Mouse (Mus musculus) mouse trophoblast stem cell (cell line): ENCODE results near the gene Mgat3.

Experiments
- in situ Hi-C, 2 experiments: fragments of 300-500 bp; cut with MseI, MboI; formaldehyde crosslinking; loops; 2 replicates in 1 of 2; 3 replicates in 1 of 2; pipeline ENCODE4 v1.15.1; 2025

The Mgat3 gene

DNA sequence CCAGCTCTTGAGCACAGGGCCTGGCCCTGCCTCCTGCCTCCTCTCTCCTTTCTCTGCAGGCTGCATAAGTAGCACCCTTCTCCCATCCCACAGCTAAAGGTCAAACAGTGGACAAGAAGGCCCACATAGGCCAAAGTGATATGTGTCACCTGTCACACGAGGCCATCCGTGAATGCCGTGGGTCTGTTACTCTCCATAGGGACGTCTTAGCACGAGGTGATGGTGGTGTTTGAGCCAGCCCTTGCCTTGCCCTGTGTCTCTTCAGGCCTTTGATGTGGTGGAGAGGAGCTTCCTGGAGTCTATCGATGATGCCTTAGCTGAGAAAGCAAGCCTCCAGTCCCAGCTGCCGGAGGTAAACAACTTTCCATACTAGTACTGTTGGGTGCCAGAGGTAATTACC, 24.0 kb upstream of the Mgat3 start:
- in situ Hi-C loops, result no loop called here

DNA sequence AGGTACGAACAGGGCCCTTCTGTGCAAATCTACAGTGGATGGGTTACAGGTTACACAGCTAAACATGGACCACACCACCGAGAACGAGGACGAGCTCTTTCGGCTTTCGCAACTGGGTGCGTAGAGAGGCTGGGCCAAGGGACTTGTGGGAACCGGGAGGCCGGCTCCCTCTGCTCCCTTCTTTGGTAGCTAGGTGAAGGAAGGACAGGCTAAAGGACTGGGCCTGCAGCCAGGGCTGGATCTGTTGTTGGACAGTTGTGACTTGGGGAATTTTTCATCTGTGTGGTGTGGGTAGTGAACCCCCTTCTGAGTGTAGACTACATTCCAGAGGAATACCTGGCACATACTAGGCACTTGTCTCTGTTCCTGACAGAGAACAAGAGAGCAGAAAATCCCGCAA, 20.9 kb upstream of the Mgat3 start:
- in situ Hi-C loops, result no loop called here

DNA sequence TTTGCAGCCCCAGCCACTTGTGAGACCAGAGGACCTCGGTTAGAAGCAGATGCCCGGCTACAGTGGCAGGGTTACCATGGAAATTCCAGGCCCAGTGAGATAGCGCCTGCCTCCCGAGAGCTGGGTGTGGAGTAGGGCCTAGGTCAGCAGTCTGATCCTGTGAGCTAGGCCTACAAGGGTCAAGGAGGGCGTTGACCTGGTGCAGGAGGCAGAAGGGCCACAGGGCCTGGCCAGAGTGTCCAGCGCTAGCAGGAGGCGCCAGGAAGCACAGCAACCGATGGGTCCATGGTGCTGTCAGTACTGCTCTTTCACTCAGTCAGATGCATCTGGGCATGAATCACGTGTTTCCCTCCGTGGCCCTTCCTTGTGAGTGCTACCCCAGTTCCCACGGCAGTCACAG, 19.8 kb upstream of the Mgat3 start:
- in situ Hi-C loops, result no loop called here

DNA sequence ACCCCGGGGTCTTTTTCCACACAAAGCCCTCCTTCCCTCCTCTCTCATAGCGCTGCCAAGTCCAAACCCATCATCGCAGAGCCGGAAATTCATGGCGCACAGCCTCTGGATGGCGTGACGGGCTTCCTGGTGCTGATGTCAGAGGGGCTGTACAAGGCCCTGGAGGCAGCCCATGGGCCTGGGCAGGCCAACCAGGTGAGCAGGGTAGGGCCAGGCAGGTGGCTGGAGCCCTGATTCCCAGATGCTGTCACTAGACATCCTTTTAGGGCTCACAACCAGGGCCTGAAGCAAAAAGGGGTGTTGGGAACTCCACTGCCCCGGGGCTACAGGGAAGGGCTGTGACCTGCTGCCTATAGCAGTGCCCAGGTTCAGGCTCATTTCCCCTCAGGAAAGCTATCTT, 17.8 kb upstream of the Mgat3 start:
- in situ Hi-C loops, result no loop called here

DNA sequence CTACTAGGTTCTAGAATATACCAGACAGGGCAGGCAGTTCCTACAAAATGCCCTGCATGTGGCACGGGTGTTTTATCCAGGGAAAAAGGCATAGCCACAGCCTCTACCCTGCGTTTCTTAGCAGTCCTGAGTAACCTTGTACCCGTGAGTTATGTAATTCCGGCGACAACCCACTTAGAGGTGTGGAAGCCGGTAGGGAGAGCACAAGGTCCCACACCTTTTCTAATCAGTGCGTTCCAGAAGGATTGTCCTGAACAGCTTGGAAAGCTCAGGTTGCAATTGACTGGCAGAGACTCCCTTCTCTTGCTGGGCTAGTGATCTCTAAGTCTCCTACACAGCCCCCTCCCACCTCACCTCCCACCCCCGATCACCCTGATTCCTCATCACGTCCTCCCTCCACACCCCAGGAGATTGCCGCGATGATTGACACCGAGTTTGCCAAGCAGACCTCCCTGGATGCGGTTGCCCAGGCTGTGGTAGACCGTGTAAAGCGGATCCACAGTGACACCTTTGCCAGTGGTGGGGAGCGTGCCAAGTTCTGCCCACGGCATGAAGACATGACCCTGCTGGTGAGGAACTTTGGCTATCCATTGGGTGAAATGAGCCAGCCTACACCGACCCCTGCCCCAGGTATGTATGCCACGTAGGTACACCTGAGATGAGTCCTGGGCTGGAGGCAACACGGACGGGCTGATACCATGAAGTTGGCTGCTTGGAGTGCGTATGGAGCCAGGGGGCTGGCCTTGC, 16.2 kb upstream of the Mgat3 start:
- in situ Hi-C loops, result no loop called here

DNA sequence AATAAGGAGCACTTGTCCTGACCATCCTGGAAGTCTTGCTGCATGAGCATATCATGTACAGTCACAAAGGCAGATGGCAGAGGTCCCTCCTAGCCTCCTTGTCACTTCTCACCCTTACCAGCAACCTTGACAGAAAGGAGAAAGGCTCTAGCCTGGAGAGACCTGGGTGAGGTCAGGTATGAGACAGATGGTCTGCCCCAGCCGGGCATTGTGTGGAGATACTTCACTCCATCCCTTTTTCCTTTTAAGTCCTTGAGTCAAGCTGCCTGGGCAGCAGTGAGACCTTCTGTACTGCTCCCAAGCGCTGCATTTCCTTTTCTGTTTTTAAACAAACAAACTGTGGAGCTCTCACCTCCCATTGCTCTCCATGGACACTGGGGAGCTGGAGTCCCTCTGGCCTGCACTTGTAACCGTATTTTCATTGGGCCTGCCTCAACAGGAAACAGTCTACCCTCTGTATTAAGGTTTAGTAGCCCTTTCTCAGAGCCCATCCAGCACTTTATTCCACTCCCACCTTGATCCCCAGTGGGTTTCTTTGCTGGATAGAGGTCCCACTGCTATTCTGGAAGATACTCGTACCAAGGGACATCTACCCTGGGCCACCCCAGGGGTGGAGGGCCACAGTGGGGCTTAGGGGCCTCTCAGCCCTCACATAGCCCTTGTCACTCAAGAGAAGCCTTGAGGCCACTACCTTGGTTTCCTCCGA, 15.4 kb upstream of the Mgat3 start:
- in situ Hi-C loops, result no loop called here

DNA sequence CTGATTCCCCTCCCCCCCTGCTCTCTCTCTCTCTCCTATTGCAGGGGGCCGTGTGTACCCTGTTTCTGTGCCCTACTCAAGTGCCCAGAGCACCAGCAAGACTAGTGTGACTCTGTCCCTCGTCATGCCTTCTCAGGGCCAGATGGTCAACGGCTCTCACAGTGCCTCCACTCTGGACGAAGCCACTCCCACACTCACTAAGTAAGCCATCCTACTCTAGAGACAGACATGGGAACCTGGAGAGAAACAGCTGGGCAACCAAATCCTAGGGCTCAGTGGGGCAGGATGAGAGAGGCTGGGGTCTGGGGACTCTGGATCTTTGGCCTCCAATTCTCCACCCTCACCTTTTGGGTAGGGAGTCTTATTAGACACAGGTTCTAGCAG, 14.8 kb upstream of the Mgat3 start:
- in situ Hi-C loops, result no loop called here

DNA sequence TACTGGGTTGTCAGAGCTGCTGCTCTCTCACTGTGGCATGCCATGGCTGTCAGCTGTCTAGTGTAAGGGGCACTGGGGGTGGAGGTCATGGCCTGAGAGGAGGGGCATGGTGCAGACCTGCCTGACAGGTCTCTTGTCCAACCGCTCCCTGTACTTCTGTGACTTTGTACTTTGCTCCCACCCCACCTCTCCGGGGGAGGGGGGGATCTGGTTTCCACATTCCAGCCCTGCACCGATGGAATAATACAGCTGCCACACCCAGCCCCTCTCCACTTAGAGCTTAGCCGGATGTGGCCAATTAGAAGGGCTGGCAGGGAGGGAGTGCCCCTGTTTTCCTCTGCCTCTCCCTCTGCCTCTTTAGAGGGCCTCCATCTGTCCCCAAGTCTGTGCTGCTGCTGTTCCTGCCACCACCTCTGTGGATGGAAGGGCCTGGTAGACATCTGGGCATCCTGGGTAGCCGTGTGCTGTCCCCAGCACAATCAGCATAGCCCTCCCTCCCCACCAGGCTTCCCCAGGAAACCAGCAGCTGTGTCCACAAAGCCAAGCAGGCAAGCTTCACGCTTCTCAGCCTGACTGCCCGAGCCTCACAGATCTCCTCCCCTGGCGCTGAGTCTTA, 14.1 kb upstream of the Mgat3 start:
- in situ Hi-C loops, result no loop called here

DNA sequence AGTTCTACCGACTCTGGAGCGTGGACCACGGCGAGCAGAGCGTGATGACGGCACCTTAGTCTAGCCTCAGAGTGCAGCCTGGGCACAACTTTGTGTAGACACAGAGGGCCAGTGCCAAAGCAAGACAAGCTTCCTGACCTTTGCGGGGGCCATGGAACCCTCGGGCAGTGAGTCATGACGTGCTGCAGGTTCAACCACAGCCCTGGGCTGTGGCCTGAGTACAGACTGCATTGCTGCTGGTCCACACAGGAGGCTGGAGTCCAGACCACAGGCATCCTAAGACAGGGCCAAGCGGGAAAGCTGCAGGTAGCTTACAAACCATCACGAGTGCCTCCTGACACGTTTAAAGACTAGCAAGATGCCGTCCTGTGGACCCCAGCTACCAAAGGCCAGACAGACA, 13.3 kb upstream of the Mgat3 start:
- in situ Hi-C loops, result no loop called here

DNA sequence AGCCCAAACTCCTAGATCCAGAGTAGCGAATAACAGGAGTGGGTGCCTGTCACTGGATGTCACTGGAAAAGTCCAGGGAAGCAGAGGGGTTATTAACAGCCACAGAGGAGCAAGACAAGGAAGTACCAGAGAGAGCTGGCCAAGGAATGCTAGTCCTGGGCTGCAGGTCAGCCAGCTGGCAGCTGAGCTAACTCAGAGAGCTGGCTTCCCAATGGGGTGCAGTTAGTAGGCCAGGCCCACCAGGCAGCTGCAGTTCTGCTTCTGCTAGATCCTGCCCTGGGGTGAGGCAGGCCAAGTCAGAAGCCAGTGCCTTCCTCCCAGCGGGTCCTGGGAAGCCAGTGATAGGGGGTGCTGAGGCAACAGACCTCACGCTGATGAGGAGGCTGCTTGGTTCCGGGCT, 12.8 kb upstream of the Mgat3 start:
- in situ Hi-C loops, result no loop called here

DNA sequence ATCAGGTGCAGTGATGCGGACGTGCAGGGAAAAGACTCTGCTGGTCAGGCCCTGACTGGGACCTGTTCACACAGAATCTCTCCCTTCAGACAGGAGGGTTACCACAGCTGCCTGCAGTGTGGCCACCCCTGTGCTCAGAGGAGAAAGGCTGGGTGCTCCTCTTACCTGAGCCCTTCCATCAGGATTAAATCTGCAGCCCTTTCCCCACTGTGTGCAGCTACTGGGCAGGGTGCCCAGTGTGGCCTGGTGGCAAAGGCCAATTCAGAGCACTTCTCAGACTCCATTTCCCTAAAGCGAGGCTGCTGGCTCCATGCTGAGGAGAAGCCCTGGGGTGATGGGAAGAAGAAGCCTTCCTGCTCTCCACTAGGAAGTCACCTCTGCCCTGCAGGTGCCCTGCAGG, 12.3 kb upstream of the Mgat3 start:
- in situ Hi-C loops, result no loop called here

DNA sequence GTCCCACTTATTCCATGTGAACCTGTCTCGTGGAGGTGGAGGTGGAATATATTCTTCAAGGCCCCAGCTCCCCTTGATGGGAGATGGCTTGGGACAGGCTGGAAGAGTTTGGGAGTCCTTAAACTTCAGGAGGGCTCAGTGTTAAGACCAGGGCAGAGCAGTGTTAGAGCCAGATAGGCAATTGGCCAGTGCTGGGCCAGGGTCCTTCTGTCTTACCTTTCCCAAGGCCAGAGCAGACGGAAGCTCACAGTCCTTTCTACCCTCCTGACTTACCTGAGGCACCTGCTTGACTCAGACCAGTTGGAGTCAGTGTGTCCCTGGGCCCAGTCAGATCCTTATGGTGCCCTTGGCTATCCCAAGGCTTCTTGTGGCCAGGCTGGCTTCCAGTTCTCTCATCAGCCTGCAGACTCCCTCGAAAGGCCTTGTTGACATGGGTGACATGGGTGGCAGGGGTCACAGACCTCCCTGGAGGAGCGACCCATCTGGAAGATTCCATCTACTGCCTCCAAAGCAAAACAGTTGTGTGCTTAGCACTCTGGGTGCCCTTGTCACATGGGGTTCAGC, 11.0 kb upstream of the Mgat3 start:
- in situ Hi-C loops, result no loop called here

DNA sequence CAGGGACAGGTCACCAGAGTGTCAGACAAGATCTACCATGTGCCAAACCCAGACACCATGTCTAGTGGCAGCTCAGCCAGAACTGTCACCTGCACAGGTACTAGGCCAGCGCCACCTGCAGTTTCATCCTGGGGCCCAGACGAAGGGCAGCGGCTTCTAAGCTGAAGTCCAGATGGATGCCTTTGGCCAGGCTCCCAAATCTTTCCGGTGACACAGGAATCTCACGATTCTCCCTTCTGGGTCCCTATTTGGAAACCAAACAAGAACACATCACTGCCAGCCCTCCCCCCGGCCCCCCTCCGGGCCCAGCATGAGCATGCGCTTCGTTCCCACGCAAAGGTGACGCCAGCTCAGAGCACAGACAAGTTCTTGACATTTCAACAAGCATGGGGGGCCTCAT, 10.2 kb upstream of the Mgat3 start:
- in situ Hi-C loops, result no loop called here

DNA sequence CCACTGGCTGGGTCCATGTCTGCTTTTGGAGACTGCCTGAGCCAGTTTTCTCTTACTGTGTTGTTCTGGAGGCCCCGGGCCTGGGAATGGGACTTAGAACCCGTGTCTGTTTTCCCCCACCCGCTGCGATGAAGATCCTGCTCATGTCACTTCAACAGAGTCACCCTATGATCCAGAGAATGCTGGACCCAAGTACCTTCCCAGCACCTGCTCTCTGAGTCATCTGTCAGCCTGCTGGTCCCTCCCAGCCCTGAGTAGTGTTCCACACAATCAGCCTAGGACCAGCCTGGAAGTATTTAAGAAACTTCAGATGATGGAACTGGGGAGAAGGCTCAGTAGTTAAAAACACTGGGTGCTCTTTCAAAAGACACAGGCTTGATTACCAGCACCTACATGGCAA, 9.8 kb upstream of the Mgat3 start:
- in situ Hi-C loops, result no loop called here

DNA sequence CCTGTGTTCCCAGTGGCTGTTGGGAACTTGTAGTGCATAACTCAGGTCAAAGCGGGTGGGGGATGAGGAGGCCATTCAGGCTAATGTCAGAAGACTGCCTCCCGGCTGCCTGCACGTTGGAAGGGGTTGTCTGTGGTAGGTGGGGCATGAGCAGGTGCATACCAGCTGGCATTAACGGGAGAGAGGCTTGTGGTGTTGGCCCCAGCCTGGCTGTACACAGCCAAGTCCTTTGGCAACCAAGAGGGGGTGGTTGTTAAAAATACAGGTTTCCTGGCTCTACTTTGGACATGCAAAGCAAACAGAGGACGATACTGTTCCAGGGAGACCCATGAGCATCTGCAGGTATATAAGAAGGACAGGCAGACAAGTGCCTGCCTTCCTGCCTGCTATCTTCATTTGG, 8.1 kb upstream of the Mgat3 start:
- in situ Hi-C loops, result no loop called here

DNA sequence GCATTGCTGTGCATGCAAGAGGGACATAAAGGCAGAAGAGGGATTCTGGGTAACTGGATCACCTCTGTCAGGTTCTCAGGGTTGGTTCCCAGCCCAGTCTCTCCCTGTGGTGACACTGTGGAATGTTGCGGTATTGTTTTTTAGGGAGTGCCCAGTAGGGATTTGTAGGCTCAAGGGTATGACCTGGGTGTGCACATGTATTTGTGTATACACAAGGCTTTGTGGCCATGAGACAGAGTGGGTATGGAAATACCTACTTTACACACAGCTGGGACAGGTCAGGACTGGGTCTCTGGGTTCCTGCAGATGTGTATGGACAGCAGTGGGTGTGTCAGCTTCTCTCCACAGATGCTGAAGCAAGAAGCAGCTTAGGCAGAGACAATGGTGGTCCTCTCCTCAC, 4.0 kb upstream of the Mgat3 start:
- in situ Hi-C loops, result no loop called here

DNA sequence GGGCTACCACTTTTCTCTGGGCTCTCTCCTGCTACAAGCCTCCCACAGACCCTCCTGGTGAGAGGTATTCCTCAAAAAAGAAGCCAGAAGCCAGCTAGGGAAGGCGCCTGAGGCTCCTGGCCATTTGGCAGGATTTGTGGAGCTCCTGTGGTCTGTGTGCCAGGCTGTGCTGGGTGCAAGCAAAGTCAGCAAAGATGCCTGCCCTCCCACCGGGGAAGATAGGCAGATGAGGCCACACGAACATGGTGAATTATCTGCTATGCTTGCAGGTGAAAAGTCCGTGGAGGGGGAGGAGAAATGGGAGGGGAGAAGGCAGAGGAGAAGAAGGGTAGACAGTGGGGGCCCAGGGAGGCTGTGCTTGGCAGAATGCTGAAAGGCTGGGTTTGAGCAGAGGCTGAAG, 3.2 kb upstream of the Mgat3 start:
- in situ Hi-C loops, result no loop called here

DNA sequence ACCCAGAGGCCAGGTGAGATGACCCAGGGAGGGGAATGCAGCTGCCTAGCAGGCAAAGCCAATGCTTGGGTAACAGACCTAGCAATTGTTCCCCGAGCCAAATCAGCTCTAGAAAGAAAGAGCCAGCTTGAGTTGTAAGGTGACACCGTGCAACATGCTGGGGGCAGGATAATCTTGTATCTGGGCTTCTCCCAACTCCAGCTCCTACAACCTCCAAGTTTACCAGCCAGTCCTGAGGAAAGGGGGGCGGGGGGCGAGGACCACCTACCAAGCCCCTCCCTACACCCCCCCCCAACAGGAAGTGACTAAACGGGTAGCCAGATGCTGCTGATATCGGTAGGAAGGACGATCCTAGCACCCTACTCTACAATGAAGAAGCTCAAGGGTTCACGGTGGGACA, 2.2 kb upstream of the Mgat3 start:
- in situ Hi-C loops, result no loop called here

DNA sequence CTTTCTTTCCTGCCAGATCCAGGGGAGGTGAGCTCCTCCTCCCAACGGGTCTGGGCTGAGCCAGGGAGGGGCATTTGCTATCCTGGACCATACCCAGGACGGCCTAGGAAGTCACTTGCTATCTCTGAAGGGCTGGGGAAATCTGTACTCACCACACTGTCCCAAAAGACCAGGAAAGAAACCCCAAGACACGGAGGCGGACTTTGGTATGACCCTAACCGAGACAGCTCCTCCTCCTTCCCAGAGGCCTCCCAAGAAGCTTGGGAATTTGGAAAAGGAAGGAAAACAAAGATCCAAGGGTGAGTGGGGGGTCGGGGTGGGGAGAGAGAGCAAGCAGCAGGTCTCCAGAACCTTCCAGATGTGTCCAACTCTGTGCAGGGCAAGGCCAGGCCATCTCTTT, 1.7 kb upstream of the Mgat3 start:
- in situ Hi-C loops, result no loop called here

DNA sequence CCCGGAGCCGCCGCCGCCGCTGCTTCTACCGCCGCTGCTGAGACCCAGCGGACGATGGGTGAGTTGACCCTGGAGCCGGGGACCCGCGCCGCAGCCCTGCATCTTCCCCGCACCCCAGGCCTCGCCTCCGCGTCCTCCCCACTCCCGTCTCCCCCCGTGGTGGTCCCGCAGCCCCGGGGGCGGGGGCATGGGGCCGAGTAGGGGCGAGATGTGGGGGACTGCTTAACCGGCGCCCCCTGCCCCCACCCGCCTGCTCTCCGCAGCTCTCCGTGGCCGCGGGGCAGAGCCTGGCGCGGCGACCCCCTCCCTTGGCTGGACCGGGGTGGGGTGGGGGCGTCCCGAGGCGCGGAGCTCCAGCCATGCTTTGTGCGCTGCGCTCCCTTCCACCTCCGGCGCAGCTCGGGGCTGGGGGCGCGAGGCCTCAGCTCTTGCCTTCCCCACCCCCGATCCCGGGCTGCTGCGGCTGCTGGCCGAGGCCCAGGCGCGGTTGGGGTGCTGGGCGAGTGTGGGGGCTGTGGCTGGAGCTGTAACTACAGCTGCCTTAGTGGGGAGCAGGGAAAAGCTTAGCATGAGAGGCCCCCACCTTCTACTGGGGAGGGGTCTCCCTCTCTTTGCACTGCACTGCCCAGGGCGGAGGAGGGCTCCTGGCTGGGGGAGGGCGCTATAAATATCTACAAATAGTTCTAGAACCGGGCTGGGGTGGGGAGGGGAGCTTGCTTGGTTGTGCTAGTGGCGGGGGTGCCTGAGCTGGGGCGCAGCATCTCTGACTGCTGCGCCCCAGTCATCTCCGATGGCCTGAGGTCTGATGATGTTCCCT, 468 bp downstream of the Mgat3 start:
- in situ Hi-C loops, result no loop called here

DNA sequence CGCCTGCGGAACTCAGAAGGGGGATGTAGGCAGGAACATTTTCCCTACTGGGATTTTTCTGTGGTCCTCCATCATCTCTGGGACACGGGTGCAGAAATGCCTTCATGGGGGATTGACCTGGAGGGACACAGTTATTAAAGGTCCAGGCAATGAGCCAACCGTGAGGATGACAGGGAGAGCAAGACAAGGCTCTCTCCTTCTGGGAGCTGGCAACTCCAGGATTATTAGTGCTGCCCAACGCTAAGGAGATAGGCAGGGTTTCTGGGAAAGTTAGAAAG, 1.0 kb downstream of the Mgat3 start:
- in situ Hi-C loops, result no loop called here

DNA sequence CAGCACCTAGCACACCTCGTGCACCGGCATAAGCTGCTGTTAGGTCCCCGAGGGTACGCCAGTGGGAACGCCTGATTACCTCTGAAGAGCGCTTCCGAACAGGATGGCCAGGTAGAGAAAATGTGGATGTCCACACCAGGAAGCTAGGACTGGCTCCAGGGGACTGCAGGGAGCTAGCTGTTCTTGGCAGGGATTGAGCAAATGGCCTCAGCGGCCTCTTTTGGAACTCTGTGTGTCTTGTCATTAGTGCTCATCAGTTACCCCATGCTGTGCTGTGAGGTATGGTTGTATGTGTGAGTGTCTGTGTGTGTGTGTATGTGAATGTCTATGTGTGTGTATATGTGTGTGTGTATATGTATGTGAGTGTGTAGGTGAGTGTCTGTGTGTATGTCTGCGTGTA, 1.8 kb downstream of the Mgat3 start:
- in situ Hi-C loops, result no loop called here
